14 mouse cellular contexts compared by ENCODE assay signal in the genomic region with DNA sequence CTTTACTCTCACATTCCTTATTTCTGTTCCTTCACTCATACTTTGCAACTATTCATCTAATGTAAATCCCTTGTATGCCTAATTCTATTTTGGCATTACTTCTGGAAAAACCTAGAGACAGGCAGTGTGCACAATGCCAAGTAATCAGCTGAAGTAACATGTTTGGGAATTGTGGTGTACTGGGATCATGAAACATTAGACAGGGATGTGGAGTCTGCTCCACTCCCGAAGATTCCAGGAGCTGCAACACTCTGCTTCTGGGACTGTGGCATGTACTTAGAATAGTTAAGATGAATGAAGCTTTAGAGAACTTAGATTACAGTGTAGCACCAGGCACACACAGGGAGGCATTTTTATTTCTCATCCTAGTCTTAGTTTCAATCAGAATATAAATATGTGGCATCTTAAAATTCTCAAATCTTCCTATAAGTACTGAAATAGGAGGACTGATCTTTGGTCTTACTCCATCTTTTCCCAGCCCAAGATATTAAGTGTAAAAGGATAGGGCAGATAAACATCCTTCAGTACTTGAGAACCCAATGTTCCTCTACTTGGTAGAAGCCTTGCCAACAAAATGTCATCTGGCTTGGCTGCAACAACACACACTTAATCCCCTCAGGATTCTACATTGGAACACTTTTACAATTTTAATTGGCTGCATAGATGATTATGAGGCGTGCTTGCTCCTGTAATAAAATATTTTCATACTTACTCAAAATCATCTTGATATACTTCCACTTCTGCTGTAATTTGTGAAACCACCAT. TPM values are rescaled to one million over a fixed set of nuclear protein-coding genes. Genes with fewer than 3 reads are reported as not detected.
DNase-seq lines count a peak whose midpoint lies in the region; ATAC-seq and TF ChIP-seq lines count a peak whose summit lies in the region.
"Had no signal": no experiment of that assay in that cellular context is flagged by ENCODE, and none has a peak within 500 bp of the region (broad histone marks: within the 10 kb centered on the region; RNA-seq: fewer than 3 reads in every experiment).

No protein-coding gene starts in this region.

- no peak overlapping the region for H3K4me3 ChIP-seq in midbrain, postnatal 0 days (ENCODE audit: low read depth, low read length)
- H3K4me3 ChIP-seq in midbrain, embryonic 16.5 days (ENCODE audit: low read depth, low read length) = no peak overlapping the region
- H3K4me3 ChIP-seq in stomach, embryonic 16.5 days (replicated peaks; ENCODE audit: low read length) = no peak overlapping the region

- peak; percentile 67 for DNase-seq in gastrocnemius, adult 18-20 months (ENCODE audit: low spot score)
- no peak for DNase-seq in gastrocnemius, postnatal 4 days (ENCODE audit: low spot score in 2 of 2)
- peak; percentile 32 for DNase-seq in midbrain, postnatal 0 days (ENCODE audit: low spot score)
- peak; percentile 9 for DNase-seq in heart, postnatal 25 days (ENCODE audit: low spot score)
- DNase-seq in left cerebral cortex, adult 8-10 months (ENCODE audit: low spot score in 2 of 2) = no peak
- DNase-seq: layer of hippocampus, postnatal 36 days had no signal

- intact Hi-C loops in heart, postnatal 25 days (cut with DNase I) = no loop called here

- H3K27me3 ChIP-seq in midbrain, postnatal 0 days (ENCODE audit: insufficient read depth, low read length) = no peaks in the 10 kb centered on the region
- no peaks in the 10 kb centered on the region for H3K27me3 ChIP-seq in midbrain, embryonic 16.5 days (ENCODE audit: control insufficient read depth, insufficient read depth, low read depth, low read length)
- no peaks in the 10 kb centered on the region for H3K27me3 ChIP-seq in stomach, embryonic 16.5 days (ENCODE audit: control insufficient read depth, insufficient read depth, low read length)

- H3K4me2 ChIP-seq in midbrain, postnatal 0 days (ENCODE audit: low read depth, low read length, poor library complexity, severe bottlenecking) = no peak overlapping the region
- H3K4me2 ChIP-seq in midbrain, embryonic 16.5 days (ENCODE audit: low read length) = no peak overlapping the region
- no peak overlapping the region for H3K4me2 ChIP-seq in stomach, embryonic 16.5 days (ENCODE audit: low read depth, low read length)

- no peak overlapping the region for H3K9ac ChIP-seq in midbrain, postnatal 0 days (replicated peaks; ENCODE audit: low read length, poor library complexity, severe bottlenecking)
- no peak overlapping the region for H3K9ac ChIP-seq in midbrain, embryonic 16.5 days (ENCODE audit: low read depth, low read length)
- H3K9ac ChIP-seq in stomach, embryonic 16.5 days (ENCODE audit: low read length) = no peak overlapping the region

- no peaks in the 10 kb centered on the region for H3K9me3 ChIP-seq in midbrain, postnatal 0 days (ENCODE audit: low read length)
- H3K9me3 ChIP-seq in midbrain, embryonic 16.5 days (replicated peaks; ENCODE audit: control insufficient read depth, low read length, poor library complexity, severe bottlenecking) = no peaks in the 10 kb centered on the region
- no peaks in the 10 kb centered on the region for H3K9me3 ChIP-seq in stomach, embryonic 16.5 days (replicated peaks; ENCODE audit: control insufficient read depth, low read length)

- H3K36me3 ChIP-seq in midbrain, postnatal 0 days (ENCODE audit: insufficient read depth, low read length) = no peaks in the 10 kb centered on the region
- H3K36me3 ChIP-seq in midbrain, embryonic 16.5 days (ENCODE audit: control insufficient read depth, insufficient read depth, low read length) = no peaks in the 10 kb centered on the region
- H3K36me3 ChIP-seq in stomach, embryonic 16.5 days (ENCODE audit: control insufficient read depth, insufficient read depth, low read length) = no peaks in the 10 kb centered on the region

- no peaks in the 10 kb centered on the region for H3K4me1 ChIP-seq in midbrain, postnatal 0 days (ENCODE audit: insufficient read depth, low read length)
- no peaks in the 10 kb centered on the region for H3K4me1 ChIP-seq in midbrain, embryonic 16.5 days (ENCODE audit: control insufficient read depth, insufficient read depth, low read length)
- H3K4me1 ChIP-seq in stomach, embryonic 16.5 days (ENCODE audit: control insufficient read depth, insufficient read depth, low read length) = no peaks in the 10 kb centered on the region

- no peak for TF ChIP-seq CTCF in midbrain, postnatal 0 days (IDR thresholded peaks at IDR 0.05)

- H3K27ac ChIP-seq in midbrain, postnatal 0 days (ENCODE audit: low read depth, low read length) = no peak overlapping the region
- H3K27ac ChIP-seq in midbrain, embryonic 16.5 days (ENCODE audit: low read length) = no peak overlapping the region
- peak overlapping the region; percentile 55 for H3K27ac ChIP-seq in stomach, embryonic 16.5 days (ENCODE audit: low read length)

- ATAC-seq in midbrain, postnatal 0 days (ENCODE audit: low FRiP score) = no peak
- ATAC-seq in midbrain, embryonic 16.5 days = no peak
- peak; percentile 71 for ATAC-seq in stomach, embryonic 16.5 days (ENCODE audit: insufficient read depth, low FRiP score)
- no peak for ATAC-seq in inflammation-experienced regulatory T-cells, adult 6 months
- ATAC-seq: CD4-positive, CD25-positive, alpha-beta regulatory T cell, adult 4 months; intestine, postnatal 0 days had no signal

- WGBS in midbrain, postnatal 0 days = 73% methylated on average over 2 of the region's 2 CpGs
- 91% methylated on average over 2 of the region's 2 CpGs for WGBS in midbrain, embryonic 16.5 days
- 38% methylated on average over 2 of the region's 2 CpGs for WGBS in stomach, embryonic 16.5 days

RNA-seq across cellular contexts. Expression of a gene that starts 2.2 kb away (rescaled TPM):
- 10 to 100 TPM in 1 of 2 experiments, 1 to 10 TPM in 1; 2.0 to 17.6 TPM for total RNA-seq in gastrocnemius, adult 18-20 months (2021)
- 10 to 100 TPM in 1 of 2 experiments, 1 to 10 TPM in 1; 7.1 to 10.6 TPM for total RNA-seq in gastrocnemius, postnatal 4 days (2021)
- total RNA-seq in midbrain, postnatal 0 days (2014; rRNA removed) = not detected in 2 replicates
- polyA plus RNA-seq in midbrain, postnatal 0 days (2015; fragmentation: Nextera tagmentation; extraction: Ambion mirVana) = not detected in 2 replicates
- not detected in 2 replicates for polyA plus RNA-seq in midbrain, embryonic 16.5 days (2015; fragmentation: Nextera tagmentation; extraction: Ambion mirVana)
- under 1 TPM in 1 of 2 experiments, not detected in 1; 0.08 TPM for total RNA-seq in heart, postnatal 25 days (2021)
- polyA plus RNA-seq in stomach, embryonic 16.5 days (2015; fragmentation: Nextera tagmentation; extraction: Ambion mirVana) = 0.15 and 3.1 TPM in 2 replicates
- polyA plus RNA-seq in inflammation-experienced regulatory T-cells, adult 6 months (2017; shearing (Covaris generic)) = not detected
- under 1 TPM in 1 of 4 experiments, not detected in 3; 0.21 TPM for total RNA-seq in left cerebral cortex, adult 8-10 months (2022)
- total RNA-seq: granulocyte monocyte progenitor cell, adult 5-6 weeks; layer of hippocampus, postnatal 36 days; megakaryocyte progenitor cell, adult 5-6 weeks had no signal
- polyA plus RNA-seq: CD4-positive, CD25-positive, alpha-beta regulatory T cell, adult 4 months; embryonic facial prominence, embryonic 11.5 days; intestine, postnatal 0 days had no signal

Comparison
In these comparisons a context has a peak if more than half of its experiments do, and no peak if none do; other contexts are left out.
1. DNase-seq: peak in gastrocnemius, adult 18-20 months (single experiment), midbrain, postnatal 0 days (single experiment) and heart, postnatal 25 days (single experiment); none in gastrocnemius, postnatal 4 days (0 of 2) and left cerebral cortex, adult 8-10 months (0 of 2).